Mouse (Mus musculus): ENCODE results near the gene Sdf2. TPM values are rescaled to one million over a fixed set of nuclear protein-coding genes. Genes with fewer than 3 reads are reported as not detected.
A peak's percentile ranks its signal among the peaks of the same experiment; 100 is the strongest.
"Not testable (repeated sequence)": the region's sequence is repeated elsewhere in the genome, so short reads cannot be mapped to it uniquely, and the experiment has no call there.

Sdf2 gene
- total RNA-seq, 2 experiments from 2014 or later: 59.4 to 64.3 TPM

GRCm38 (mm10) chr11:78261380-78262352 is 16.1 kb downstream of the Sdf2 start, which contains the start of gene 2610507B11Rik:
TSS of gene 2610507B11Rik (plus strand) at chr11:78261752.
- DNase-seq (ENCODE audit: low spot score in 2 of 2): peak; percentile 87 to 96

- peak in 1 of 2 experiments; percentile 53 for DNase-seq (ENCODE audit: low spot score in 2 of 2)
Measured at GRCm38 (mm10) chr11:78262550-78262949, 17.0 kb downstream of the Sdf2 start.

GRCm38 (mm10) chr11:78265571-78265970 is 20.0 kb downstream of the Sdf2 start:
- DNase-seq (ENCODE audit: low spot score in 2 of 2): no peak

GRCm38 (mm10) chr11:78271986-78272385 is 26.4 kb downstream of the Sdf2 start:
- DNase-seq (ENCODE audit: low spot score in 2 of 2): no peak

- DNase-seq (ENCODE audit: low spot score in 2 of 2): no peak
Measured at GRCm38 (mm10) chr11:78275596-78275995, 30.1 kb downstream of the Sdf2 start.

GRCm38 (mm10) chr11:78276169-78276568 is 30.6 kb downstream of the Sdf2 start:
- not testable (repeated sequence) for DNase-seq (ENCODE audit: low spot score in 2 of 2)

GRCm38 (mm10) chr11:78278853-78279252 is 33.3 kb downstream of the Sdf2 start:
- DNase-seq (ENCODE audit: low spot score in 2 of 2): no peak

GRCm38 (mm10) chr11:78279586-78279985 is 34.0 kb downstream of the Sdf2 start:
- no peak for DNase-seq (ENCODE audit: low spot score in 2 of 2)

- no peak for DNase-seq (ENCODE audit: low spot score in 2 of 2)
Measured at GRCm38 (mm10) chr11:78289146-78289763, 43.7 kb downstream of the Sdf2 start.

- DNase-seq (ENCODE audit: low spot score in 2 of 2): no peak
Measured at GRCm38 (mm10) chr11:78290654-78291053, 45.1 kb downstream of the Sdf2 start, which contains the start of gene BC030499. TSS of gene BC030499 (plus strand) at chr11:78290841.

GRCm38 (mm10) chr11:78294585-78294984 is 49.0 kb downstream of the Sdf2 start:
- no peak for DNase-seq (ENCODE audit: low spot score in 2 of 2)

- no peak for DNase-seq (ENCODE audit: low spot score in 2 of 2)
Measured at GRCm38 (mm10) chr11:78300917-78301316, 55.4 kb downstream of the Sdf2 start.

GRCm38 (mm10) chr11:78301357-78302084 is 56.0 kb downstream of the Sdf2 start, which contains the start of gene Spag5:
TSS of gene Spag5 (plus strand) at chr11:78301529.
- peak; percentile 76 to 87 for DNase-seq (ENCODE audit: low spot score in 2 of 2)

Other genes with a start within 250 kb of the Sdf2 start
- gene Dhrs13, start 213.5 kb upstream of the Sdf2 start, total RNA-seq (2021): 1 to 10 TPM; 6.2 to 7.6 TPM
- 10 to 100 TPM; 70.3 to 76.4 TPM for gene Flot2, start 207.8 kb upstream of the Sdf2 start, total RNA-seq (2021)
- 10 to 100 TPM; 20.9 to 21.4 TPM for gene Eral1, start 165.4 kb upstream of the Sdf2 start, total RNA-seq (2021)
- 10 to 100 TPM; 10.4 to 11.6 TPM for gene Fam222b, start 151.1 kb upstream of the Sdf2 start, total RNA-seq (2021)
- 10 to 100 TPM; 36.5 to 41.4 TPM for gene Traf4, start 80.2 kb upstream of the Sdf2 start, total RNA-seq (2021)
- 1 to 10 TPM; 6.6 to 7.5 TPM for gene Nek8, start 69.1 kb upstream of the Sdf2 start, total RNA-seq (2021)
- gene Tlcd1, start 69.0 kb upstream of the Sdf2 start, total RNA-seq (2021): 10 to 100 TPM; 12.6 to 16.0 TPM
- gene Rpl23a, start 62.2 kb upstream of the Sdf2 start, total RNA-seq (2021): 1,000 to 10,000 TPM; 1,488 to 1,617 TPM
- 10 to 100 TPM; 43.9 to 45.7 TPM for gene Rab34, start 57.3 kb upstream of the Sdf2 start, total RNA-seq (2021)
- 1 to 10 TPM; 1.9 to 2.4 TPM for gene Proca1, start 52.4 kb upstream of the Sdf2 start, total RNA-seq (2021)
- 10 to 100 TPM; 45.1 to 49.0 TPM for gene Supt6, start 241 bp downstream of the Sdf2 start, total RNA-seq (2021)
- 100 to 1,000 TPM; 104 to 108 TPM for gene 2610507B11Rik, start 16.0 kb downstream of the Sdf2 start, total RNA-seq (2021)
- gene BC030499, start 45.1 kb downstream of the Sdf2 start, total RNA-seq (2021): 1 to 10 TPM in 1 of 2 experiments, under 1 TPM in 1; 0.47 to 1.3 TPM
- gene Spag5, start 55.8 kb downstream of the Sdf2 start, total RNA-seq (2021): 10 to 100 TPM; 14.6 to 16.1 TPM
- gene Aldoc, start 77.2 kb downstream of the Sdf2 start, total RNA-seq (2021): 1 to 10 TPM; 1.4 to 2.2 TPM
- gene Pigs, start 82.7 kb downstream of the Sdf2 start, total RNA-seq (2021): 10 to 100 TPM; 30.5 to 33.2 TPM
- 10 to 100 TPM; 20.4 to 26.7 TPM for gene Unc119, start 97.7 kb downstream of the Sdf2 start, total RNA-seq (2021)
- gene Foxn1, start 140.8 kb downstream of the Sdf2 start, total RNA-seq (2021): not detected
- not detected for gene Slc13a2, start 176.5 kb downstream of the Sdf2 start, total RNA-seq (2021)
- 1 to 10 TPM; 2.7 to 4.9 TPM for gene Slc46a1, start 220.0 kb downstream of the Sdf2 start, total RNA-seq (2021)

Data from gastrocnemius, postnatal 4 days (tissue).